Mouse (Mus musculus): ENCODE results near the gene Fgfr3. TPM values are rescaled to one million over a fixed set of nuclear protein-coding genes. Genes with fewer than 3 reads are reported as not detected.

Gene Fgfr3
- polyA plus RNA-seq, 1 experiment = 2.7 TPM

DNA sequence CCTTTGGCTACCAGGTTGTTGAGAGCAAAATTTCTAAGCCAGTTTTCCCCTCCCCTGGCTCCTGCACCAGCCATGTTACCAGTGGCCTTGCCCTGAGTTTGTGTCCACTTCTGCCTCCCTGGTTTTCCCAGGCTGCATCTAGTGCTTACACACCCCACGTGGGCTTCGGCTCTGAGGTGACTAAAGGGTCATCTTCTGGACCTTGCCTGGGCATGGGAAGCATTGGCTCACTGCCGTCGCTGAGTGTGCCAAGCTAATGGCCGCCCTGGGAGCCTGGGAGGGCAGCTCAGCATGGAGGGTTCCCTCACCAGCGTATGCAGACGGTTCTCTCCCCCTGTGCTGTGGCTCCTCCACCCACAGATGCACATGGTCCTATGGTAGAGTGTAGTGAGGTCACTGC lies 7.4 kb downstream of the Fgfr3 start:
- Histone ChIP-seq H3K27me3 (ENCODE audit: control insufficient read depth, insufficient read depth, insufficient read length) (peaks cover 14% of the 10 kb centered on the region), H3ac (ENCODE audit: control insufficient read depth, insufficient read length) (no peak overlapping the region), H3K4me3 (no peak overlapping the region), H3K79me2 (ENCODE audit: control insufficient read depth, insufficient read depth) (no peaks in the 10 kb centered on the region), H3K4me2 (ENCODE audit: low read depth) (no peak overlapping the region), H3K36me3 (ENCODE audit: control insufficient read depth, insufficient read depth) (no peaks in the 10 kb centered on the region)
- no peak for TF ChIP-seq POLR2AphosphoS2 (IDR thresholded peaks at IDR 0.05; ENCODE audit: insufficient read length, low read depth)
- no peak for TF ChIP-seq SRF (IDR thresholded peaks at IDR 0.05; ENCODE audit: control insufficient read depth, insufficient read length, low read depth)
- TF ChIP-seq MAX (IDR thresholded peaks at IDR 0.05; ENCODE audit: low read depth) = no peak
- no peak for TF ChIP-seq REST (IDR thresholded peaks at IDR 0.05; ENCODE audit: insufficient read depth, insufficient read length)
- TF ChIP-seq POLR2A (IDR thresholded peaks at IDR 0.05; ENCODE audit: insufficient read length, low read depth) = no peak
- no peak for TF ChIP-seq MYOD1 (IDR thresholded peaks at IDR 0.05; ENCODE audit: control insufficient read depth in 1 of 3, insufficient read length in 2 of 3, low read depth in 2 of 3)
- no peak for TF ChIP-seq CEBPB (IDR thresholded peaks at IDR 0.05; ENCODE audit: insufficient read depth, poor library complexity, severe bottlenecking)
- TF ChIP-seq TCF3 (IDR thresholded peaks at IDR 0.05; ENCODE audit: insufficient read length, low read depth) = no peak

DNA sequence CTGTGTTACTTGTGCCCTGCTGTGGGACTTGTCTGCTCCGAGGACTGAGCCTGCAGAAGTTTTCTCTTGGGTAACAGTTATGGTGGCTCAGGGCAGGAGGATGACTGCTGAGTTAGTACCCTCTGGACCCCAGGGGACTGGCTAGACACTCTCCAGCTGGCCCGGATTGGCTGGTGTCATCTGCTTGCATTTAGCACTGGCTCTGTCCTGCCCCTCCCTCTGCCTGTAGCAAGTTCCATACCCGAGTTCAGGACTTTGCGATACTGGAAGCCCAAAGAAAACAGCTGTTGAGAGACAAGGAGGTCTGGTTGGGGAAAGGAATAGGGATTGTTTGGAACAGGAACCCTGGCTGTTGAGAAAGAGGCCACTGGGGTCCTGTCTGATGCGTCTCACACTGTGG lies 9.0 kb downstream of the Fgfr3 start:
- Histone ChIP-seq H3K79me2 (ENCODE audit: control insufficient read depth, insufficient read depth) (no peaks in the 10 kb centered on the region), H3K36me3 (ENCODE audit: control insufficient read depth, insufficient read depth) (no peaks in the 10 kb centered on the region), H3K4me2 (ENCODE audit: low read depth) (no peak overlapping the region), H3ac (ENCODE audit: control insufficient read depth, insufficient read length) (no peak overlapping the region), H3K4me3 (no peak overlapping the region), H3K27me3 (ENCODE audit: control insufficient read depth, insufficient read depth, insufficient read length) (peaks cover 10% of the 10 kb centered on the region)
- no peak for TF ChIP-seq TCF12 (IDR thresholded peaks at IDR 0.05; ENCODE audit: insufficient read depth, poor library complexity, severe bottlenecking)
- no peak for TF ChIP-seq USF1 (IDR thresholded peaks at IDR 0.05; ENCODE audit: low read depth)
- no peak for TF ChIP-seq REST (IDR thresholded peaks at IDR 0.05; ENCODE audit: insufficient read depth, insufficient read length)
- TF ChIP-seq MAX (IDR thresholded peaks at IDR 0.05; ENCODE audit: low read depth) = no peak
- TF ChIP-seq POLR2A (IDR thresholded peaks at IDR 0.05; ENCODE audit: insufficient read length, low read depth) = no peak
- TF ChIP-seq SRF (IDR thresholded peaks at IDR 0.05; ENCODE audit: control insufficient read depth, insufficient read length, low read depth) = no peak
- no peak for TF ChIP-seq TCF3 (IDR thresholded peaks at IDR 0.05; ENCODE audit: insufficient read length, low read depth)
- no peak for TF ChIP-seq MYOD1 (IDR thresholded peaks at IDR 0.05; ENCODE audit: control insufficient read depth in 1 of 3, insufficient read length in 2 of 3, low read depth in 2 of 3)
- no peak for TF ChIP-seq POLR2AphosphoS2 (IDR thresholded peaks at IDR 0.05; ENCODE audit: insufficient read length, low read depth)
- TF ChIP-seq CEBPB (IDR thresholded peaks at IDR 0.05; ENCODE audit: insufficient read depth, poor library complexity, severe bottlenecking) = no peak
- TF ChIP-seq MYOG (IDR thresholded peaks at IDR 0.05; ENCODE audit: control insufficient read depth in 1 of 3, insufficient read depth in 1 of 3, insufficient read length in 2 of 3, low read depth in 2 of 3) = no peak
- no peak for TF ChIP-seq E2F4 (IDR thresholded peaks at IDR 0.05; ENCODE audit: insufficient read depth)

DNA sequence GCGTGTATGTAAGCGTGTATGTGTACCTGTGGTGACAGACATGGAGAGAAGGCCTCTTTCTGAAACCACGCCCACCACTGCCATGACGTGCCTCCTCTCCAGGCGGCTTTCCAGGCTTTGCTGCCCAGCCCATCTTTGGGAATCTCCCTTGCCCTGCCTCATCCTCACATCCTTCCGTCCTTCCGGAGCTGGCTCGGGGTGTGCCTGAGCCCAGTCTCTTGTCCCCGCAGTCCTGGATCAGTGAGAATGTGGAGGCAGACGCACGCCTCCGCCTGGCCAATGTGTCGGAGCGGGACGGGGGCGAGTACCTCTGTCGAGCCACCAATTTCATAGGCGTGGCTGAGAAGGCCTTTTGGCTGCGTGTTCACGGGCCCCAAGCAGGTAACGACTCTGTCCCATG lies 9.6 kb downstream of the Fgfr3 start:
- Histone ChIP-seq H3K36me3 (ENCODE audit: control insufficient read depth, insufficient read depth) (no peaks in the 10 kb centered on the region), H3K4me3 (no peak overlapping the region), H3ac (ENCODE audit: control insufficient read depth, insufficient read length) (no peak overlapping the region), H3K27me3 (ENCODE audit: control insufficient read depth, insufficient read depth, insufficient read length) (peaks cover 10% of the 10 kb centered on the region), H3K4me2 (ENCODE audit: low read depth) (no peak overlapping the region), H3K79me2 (ENCODE audit: control insufficient read depth, insufficient read depth) (no peaks in the 10 kb centered on the region)
- no peak for TF ChIP-seq SRF (IDR thresholded peaks at IDR 0.05; ENCODE audit: control insufficient read depth, insufficient read length, low read depth)
- TF ChIP-seq TCF3 (IDR thresholded peaks at IDR 0.05; ENCODE audit: insufficient read length, low read depth) = no peak
- no peak for TF ChIP-seq REST (IDR thresholded peaks at IDR 0.05; ENCODE audit: insufficient read depth, insufficient read length)
- TF ChIP-seq POLR2AphosphoS2 (IDR thresholded peaks at IDR 0.05; ENCODE audit: insufficient read length, low read depth) = no peak
- TF ChIP-seq MAX (IDR thresholded peaks at IDR 0.05; ENCODE audit: low read depth) = no peak
- TF ChIP-seq E2F4 (IDR thresholded peaks at IDR 0.05; ENCODE audit: insufficient read depth) = no peak
- TF ChIP-seq CEBPB (IDR thresholded peaks at IDR 0.05; ENCODE audit: insufficient read depth, poor library complexity, severe bottlenecking) = no peak
- TF ChIP-seq MYOG (IDR thresholded peaks at IDR 0.05; ENCODE audit: control insufficient read depth in 1 of 3, insufficient read depth in 1 of 3, insufficient read length in 2 of 3, low read depth in 2 of 3) = no peak

DNA sequence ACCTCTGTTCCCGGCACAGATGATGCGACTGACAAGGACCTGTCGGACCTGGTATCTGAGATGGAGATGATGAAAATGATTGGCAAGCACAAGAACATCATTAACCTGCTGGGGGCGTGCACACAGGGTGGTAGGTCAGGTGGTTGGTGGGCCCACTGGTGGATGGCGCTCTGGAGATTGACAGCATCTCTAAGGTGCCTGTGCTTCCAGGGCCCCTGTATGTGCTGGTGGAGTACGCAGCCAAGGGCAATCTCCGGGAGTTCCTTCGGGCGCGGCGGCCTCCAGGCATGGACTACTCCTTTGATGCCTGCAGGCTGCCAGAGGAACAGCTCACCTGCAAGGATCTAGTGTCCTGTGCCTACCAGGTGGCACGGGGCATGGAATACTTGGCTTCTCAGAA lies 12.4 kb downstream of the Fgfr3 start:
- no peaks in the 10 kb centered on the region for H3K36me3 ChIP-seq (ENCODE audit: control insufficient read depth, insufficient read depth)
- H3ac ChIP-seq (ENCODE audit: control insufficient read depth, insufficient read length) = no peak overlapping the region
- H3K27me3 ChIP-seq (ENCODE audit: control insufficient read depth, insufficient read depth, insufficient read length) = no peaks in the 10 kb centered on the region
- no peak overlapping the region for H3K4me3 ChIP-seq
- TF ChIP-seq MYOG (IDR thresholded peaks at IDR 0.05; ENCODE audit: control insufficient read depth in 1 of 3, insufficient read depth in 1 of 3, insufficient read length in 2 of 3, low read depth in 2 of 3) (no peak), TCF3 (IDR thresholded peaks at IDR 0.05; ENCODE audit: insufficient read length, low read depth) (no peak), POLR2A (IDR thresholded peaks at IDR 0.05; ENCODE audit: insufficient read length, low read depth) (no peak), USF1 (IDR thresholded peaks at IDR 0.05; ENCODE audit: low read depth) (no peak), TCF12 (IDR thresholded peaks at IDR 0.05; ENCODE audit: insufficient read depth, poor library complexity, severe bottlenecking) (no peak), MYOD1 (IDR thresholded peaks at IDR 0.05; ENCODE audit: control insufficient read depth in 1 of 3, insufficient read length in 2 of 3, low read depth in 2 of 3) (no peak), REST (IDR thresholded peaks at IDR 0.05; ENCODE audit: insufficient read depth, insufficient read length) (no peak), SRF (IDR thresholded peaks at IDR 0.05; ENCODE audit: control insufficient read depth, insufficient read length, low read depth) (no peak), MAX (IDR thresholded peaks at IDR 0.05; ENCODE audit: low read depth) (no peak)
- H3K4me2 ChIP-seq (ENCODE audit: low read depth) = no peak overlapping the region
- no peaks in the 10 kb centered on the region for H3K79me2 ChIP-seq (ENCODE audit: control insufficient read depth, insufficient read depth)

DNA sequence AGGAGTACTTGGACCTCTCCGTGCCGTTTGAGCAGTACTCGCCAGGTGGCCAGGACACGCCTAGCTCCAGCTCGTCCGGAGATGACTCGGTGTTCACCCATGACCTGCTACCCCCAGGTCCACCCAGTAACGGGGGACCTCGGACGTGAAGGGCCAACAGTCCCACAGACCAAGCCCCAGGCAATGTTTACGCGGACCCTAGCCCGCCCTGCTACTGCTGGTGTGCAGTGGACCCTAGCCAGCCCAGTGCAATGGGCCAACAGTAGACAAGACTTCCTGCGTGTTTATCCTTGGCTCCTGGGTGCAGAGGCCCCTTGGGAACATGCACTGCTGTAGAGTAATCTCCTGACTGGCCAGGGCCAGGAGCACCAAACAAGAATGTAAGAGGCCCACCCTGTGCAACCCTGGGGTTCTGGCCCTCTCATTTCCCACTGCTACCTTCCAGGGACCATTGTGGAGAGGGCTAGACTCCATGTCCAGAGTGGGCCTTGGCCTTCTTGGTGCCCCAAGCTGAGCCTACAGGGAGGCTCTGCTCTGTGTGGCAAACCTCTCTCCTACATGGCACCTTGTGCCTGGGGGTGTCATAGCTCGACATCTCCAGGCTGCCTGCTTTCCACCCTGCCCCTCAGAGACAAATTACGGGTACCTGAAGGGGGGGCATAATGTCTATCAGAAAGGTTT lies 14.1 kb downstream of the Fgfr3 start:
- H3K27me3 ChIP-seq (ENCODE audit: control insufficient read depth, insufficient read depth, insufficient read length) = no peaks in the 10 kb centered on the region
- H3K36me3 ChIP-seq (ENCODE audit: control insufficient read depth, insufficient read depth) = no peaks in the 10 kb centered on the region
- H3K4me3 ChIP-seq = no peak overlapping the region
- TF ChIP-seq MAX (IDR thresholded peaks at IDR 0.05; ENCODE audit: low read depth) (no peak), CEBPB (IDR thresholded peaks at IDR 0.05; ENCODE audit: insufficient read depth, poor library complexity, severe bottlenecking) (no peak), MYOD1 (IDR thresholded peaks at IDR 0.05; ENCODE audit: control insufficient read depth in 1 of 3, insufficient read length in 2 of 3, low read depth in 2 of 3) (no peak), TCF3 (IDR thresholded peaks at IDR 0.05; ENCODE audit: insufficient read length, low read depth) (no peak), POLR2A (IDR thresholded peaks at IDR 0.05; ENCODE audit: insufficient read length, low read depth) (no peak), USF1 (IDR thresholded peaks at IDR 0.05; ENCODE audit: low read depth) (no peak), SRF (IDR thresholded peaks at IDR 0.05; ENCODE audit: control insufficient read depth, insufficient read length, low read depth) (no peak), TCF12 (IDR thresholded peaks at IDR 0.05; ENCODE audit: insufficient read depth, poor library complexity, severe bottlenecking) (no peak), POLR2AphosphoS2 (IDR thresholded peaks at IDR 0.05; ENCODE audit: insufficient read length, low read depth) (no peak), MYOG (IDR thresholded peaks at IDR 0.05; ENCODE audit: control insufficient read depth in 1 of 3, insufficient read depth in 1 of 3, insufficient read length in 2 of 3, low read depth in 2 of 3) (no peak), REST (IDR thresholded peaks at IDR 0.05; ENCODE audit: insufficient read depth, insufficient read length) (no peak), E2F4 (IDR thresholded peaks at IDR 0.05; ENCODE audit: insufficient read depth) (no peak)
- H3K4me2 ChIP-seq (ENCODE audit: low read depth) = no peak overlapping the region
- no peak overlapping the region for H3ac ChIP-seq (ENCODE audit: control insufficient read depth, insufficient read length)
- no peaks in the 10 kb centered on the region for H3K79me2 ChIP-seq (ENCODE audit: control insufficient read depth, insufficient read depth)

All from myocyte (in vitro differentiated cells).